Mouse (Mus musculus): Measurements from ENCODE around the gene Mrtfb.

GRCm38 (mm10) chr16:13267350-13267904, 11.1 kb downstream of the Mrtfb start:
- TF ChIP-seq FLI1 (IDR thresholded peaks at IDR 0.05; ENCODE audit: low read length) = no peak
- no peak for TF ChIP-seq GATA1 (IDR thresholded peaks at IDR 0.05; ENCODE audit: borderline replicate concordance, low read length)

Data from megakaryocyte, embryonic 14.5 days (primary cell).